ENCODE assay signal across 9 mouse cellular contexts in the genomic region with DNA sequence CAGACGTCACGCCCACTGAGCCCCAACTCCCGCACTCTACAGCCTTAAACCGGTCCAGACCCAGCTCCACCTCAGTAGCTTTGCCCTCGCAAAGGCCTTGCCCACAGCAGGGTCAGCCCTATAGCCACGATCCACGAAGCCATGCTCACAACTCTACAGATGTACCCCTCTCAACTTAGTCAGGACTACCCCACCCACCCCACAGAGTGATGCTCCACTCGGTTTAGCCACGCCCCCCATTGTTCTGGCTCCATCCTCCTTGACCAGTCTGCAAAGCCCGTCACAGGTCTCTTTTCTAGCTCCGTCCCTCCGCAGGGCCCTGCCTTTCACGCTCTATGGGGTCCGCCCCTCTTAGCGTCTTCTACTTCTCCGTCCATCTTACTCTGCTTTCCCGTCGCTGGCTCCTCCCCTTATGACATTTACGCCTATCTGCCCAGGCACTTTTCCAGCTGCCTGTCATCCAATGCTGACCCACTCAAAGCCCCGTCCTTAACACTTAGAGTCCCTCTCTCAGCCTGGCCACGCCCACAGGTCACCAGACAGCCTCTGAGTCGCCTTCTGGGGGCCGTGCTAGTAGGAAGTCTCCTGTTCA. TPM values are rescaled to one million over a fixed set of nuclear protein-coding genes. Genes with fewer than 3 reads are reported as not detected.
A peak's percentile ranks its signal among the peaks of the same experiment; 100 is the strongest.
DNase-seq lines count a peak whose midpoint lies in the region; ATAC-seq and TF ChIP-seq lines count a peak whose summit lies in the region.
"Had no signal": no experiment of that assay in that cellular context is flagged by ENCODE, and none has a peak within 500 bp of the region (broad histone marks: within the 10 kb centered on the region; RNA-seq: fewer than 3 reads in every experiment).

No protein-coding gene starts in this region.

- peak overlapping the region; percentile 63 for H3K4me2 ChIP-seq in heart, embryonic 13.5 days
- peak overlapping the region; percentile 63 for H3K4me2 ChIP-seq in hindbrain, embryonic 13.5 days
- peak overlapping the region; percentile 62 for H3K4me2 ChIP-seq in midbrain, embryonic 13.5 days (replicated peaks)

- WGBS in heart, embryonic 13.5 days = 4% methylated on average over 23 of the region's 23 CpGs
- WGBS in heart, adult 2 months = 34% methylated on average over 23 of the region's 23 CpGs
- WGBS in hindbrain, embryonic 13.5 days = 2% methylated on average over 23 of the region's 23 CpGs
- WGBS in midbrain, embryonic 13.5 days = under 1% methylated on average over 23 of the region's 23 CpGs

- H3K27ac ChIP-seq in heart, embryonic 13.5 days (replicated peaks) = no peak overlapping the region
- H3K27ac ChIP-seq in heart, adult 2 months = no peak overlapping the region
- no peak overlapping the region for H3K27ac ChIP-seq in hindbrain, embryonic 13.5 days
- no peak overlapping the region for H3K27ac ChIP-seq in midbrain, embryonic 13.5 days

- peaks cover 22% of the 10 kb centered on the region for H3K4me1 ChIP-seq in heart, embryonic 13.5 days
- H3K4me1 ChIP-seq in heart, adult 2 months (ENCODE audit: control insufficient read depth, insufficient read depth, low read length) = no peaks in the 10 kb centered on the region
- H3K4me1 ChIP-seq in hindbrain, embryonic 13.5 days (replicated peaks) = peaks cover 34% of the 10 kb centered on the region
- peaks cover 20% of the 10 kb centered on the region for H3K4me1 ChIP-seq in midbrain, embryonic 13.5 days (replicated peaks)

- no peaks in the 10 kb centered on the region; the same call in 1 of the 2 replicates for H3K36me3 ChIP-seq in heart, embryonic 13.5 days
- H3K36me3 ChIP-seq in heart, adult 2 months (ENCODE audit: control insufficient read depth, insufficient read depth, low read length) = no peaks in the 10 kb centered on the region
- H3K36me3 ChIP-seq in hindbrain, embryonic 13.5 days = no peaks in the 10 kb centered on the region
- H3K36me3 ChIP-seq in midbrain, embryonic 13.5 days = no peaks in the 10 kb centered on the region

- no peaks in the 10 kb centered on the region for H3K9me3 ChIP-seq in heart, embryonic 13.5 days
- H3K9me3 ChIP-seq in hindbrain, embryonic 13.5 days = no peaks in the 10 kb centered on the region
- no peaks in the 10 kb centered on the region for H3K9me3 ChIP-seq in midbrain, embryonic 13.5 days

- no peak for TF ChIP-seq EP300 in heart, adult 2 months (IDR thresholded peaks at IDR 0.05; ENCODE audit: insufficient read depth, low read depth, low read length)

- peaks cover 100% of the 10 kb centered on the region for H3K27me3 ChIP-seq in heart, embryonic 13.5 days (replicated peaks)
- H3K27me3 ChIP-seq in heart, adult 2 months (ENCODE audit: control insufficient read depth, insufficient read depth, low read length) = peaks cover 1% of the 10 kb centered on the region
- peaks cover 100% of the 10 kb centered on the region for H3K27me3 ChIP-seq in hindbrain, embryonic 13.5 days
- H3K27me3 ChIP-seq in midbrain, embryonic 13.5 days = peaks cover 100% of the 10 kb centered on the region

- H3K79me2 ChIP-seq in heart, adult 2 months (replicated peaks; ENCODE audit: control insufficient read depth, insufficient read depth, low read length) = no peaks in the 10 kb centered on the region

- TF ChIP-seq POLR2A in heart, adult 2 months (IDR thresholded peaks at IDR 0.05; ENCODE audit: insufficient read depth, low read depth, low read length) = no peak

- intact Hi-C loops in heart, adult 2 months (cut with DNase I) = no loop called here

- H3K4me3 ChIP-seq in heart, embryonic 13.5 days = peak overlapping the region; percentile 38
- no peak overlapping the region for H3K4me3 ChIP-seq in heart, adult 2 months
- peak overlapping the region; percentile 43 for H3K4me3 ChIP-seq in hindbrain, embryonic 13.5 days
- H3K4me3 ChIP-seq in midbrain, embryonic 13.5 days (replicated peaks) = peak overlapping the region; percentile 41

- no peak overlapping the region for H3K9ac ChIP-seq in heart, embryonic 13.5 days
- H3K9ac ChIP-seq in heart, adult 2 months (ENCODE audit: low read depth, low read length) = no peak overlapping the region
- peak overlapping the region; percentile 63 for H3K9ac ChIP-seq in hindbrain, embryonic 13.5 days
- H3K9ac ChIP-seq in midbrain, embryonic 13.5 days (replicated peaks) = peak overlapping the region; percentile 54; the same call in 1 of the 2 replicates

- DNase-seq in heart, adult 2 months = no peak
- DNase-seq in embryo, embryonic 10.5 days (ENCODE audit: low spot score) = peak; percentile 65
- DNase-seq in thymus, postnatal 10 days (ENCODE audit: low spot score in 2 of 2) = no peak
- DNase-seq in gastrocnemius, adult 8-10 months (ENCODE audit: low spot score in 2 of 2) = no peak

- no peak for TF ChIP-seq CTCF in heart, adult 2 months (IDR thresholded peaks at IDR 0.05)

- peak; percentile 15; the same call in 1 of the 2 replicates for ATAC-seq in heart, embryonic 13.5 days (ENCODE audit: extremely low read depth, insufficient number of reproducible peaks, low FRiP score, low TSS enrichment)
- ATAC-seq in hindbrain, embryonic 13.5 days (ENCODE audit: low FRiP score) = peak; percentile 70
- ATAC-seq in midbrain, embryonic 13.5 days = peak; percentile 67
- ATAC-seq in erythroblast, adult 5-6 weeks (replicated peaks; ENCODE audit: low FRiP score, poor library complexity, severe bottlenecking) = no peak

RNA-seq across cellular contexts. Expression of gene Insl3, which starts 2.8 kb away (rescaled TPM):
- 1.5 and 2.1 TPM in 2 replicates for polyA plus RNA-seq in heart, embryonic 13.5 days (2015; fragmentation: Nextera tagmentation; extraction: Ambion mirVana)
- total RNA-seq in heart, adult 2 months (2021) = 1 to 10 TPM; 4.0 to 4.1 TPM
- 16.3 and 19.3 TPM in 2 replicates for polyA plus RNA-seq in heart, adult 2 months (2012; rRNA removed)
- polyA plus RNA-seq in hindbrain, embryonic 13.5 days (2015; fragmentation: Nextera tagmentation; extraction: Ambion mirVana) = 0.31 and 0.79 TPM in 2 replicates
- 0.70 and 0.79 TPM in 2 replicates for polyA plus RNA-seq in midbrain, embryonic 13.5 days (2015; fragmentation: Nextera tagmentation; extraction: Ambion mirVana)
- 8.5 TPM in 1 of 2 replicates, not detected in the other for total RNA-seq in erythroblast, adult 5-6 weeks (2015; ENCODE audit: low replicate concordance)
- total RNA-seq in erythroblast, adult 5-6 weeks (2017; ENCODE audit: low replicate concordance) = not detected in 2 replicates
- total RNA-seq in gastrocnemius, adult 8-10 months (2022) = under 1 TPM in 1 of 4 experiments, not detected in 3; 0.54 TPM

RNA-seq across cellular contexts. Expression of gene Jak3, which starts 10.1 kb away (rescaled TPM):
- 7.6 and 7.7 TPM in 2 replicates for polyA plus RNA-seq in heart, embryonic 13.5 days (2015; fragmentation: Nextera tagmentation; extraction: Ambion mirVana)
- 1 to 10 TPM; 8.1 to 8.6 TPM for total RNA-seq in heart, adult 2 months (2021)
- polyA plus RNA-seq in heart, adult 2 months (2012; rRNA removed) = 23.3 and 24.0 TPM in 2 replicates
- polyA plus RNA-seq in hindbrain, embryonic 13.5 days (2015; fragmentation: Nextera tagmentation; extraction: Ambion mirVana) = 3.5 TPM in 2 replicates
- polyA plus RNA-seq in midbrain, embryonic 13.5 days (2015; fragmentation: Nextera tagmentation; extraction: Ambion mirVana) = 2.5 and 2.7 TPM in 2 replicates
- 1.2 and 1.9 TPM in 2 replicates for total RNA-seq in erythroblast, adult 5-6 weeks (2015; ENCODE audit: low replicate concordance)
- 0.43 and 1.4 TPM in 2 replicates for total RNA-seq in erythroblast, adult 5-6 weeks (2017; ENCODE audit: low replicate concordance)
- total RNA-seq in gastrocnemius, adult 8-10 months (2022) = 1 to 10 TPM; 1.4 to 2.0 (median 1.6) TPM

RNA-seq across cellular contexts. Expression of gene Unc13a, which starts 14.7 kb away (rescaled TPM):
- 0.39 and 0.40 TPM in 2 replicates for polyA plus RNA-seq in heart, embryonic 13.5 days (2015; fragmentation: Nextera tagmentation; extraction: Ambion mirVana)
- under 1 TPM; 0.61 to 0.86 TPM for total RNA-seq in heart, adult 2 months (2021)
- 1.4 and 1.8 TPM in 2 replicates for polyA plus RNA-seq in heart, adult 2 months (2012; rRNA removed)
- polyA plus RNA-seq in hindbrain, embryonic 13.5 days (2015; fragmentation: Nextera tagmentation; extraction: Ambion mirVana) = 18.0 and 18.9 TPM in 2 replicates
- polyA plus RNA-seq in midbrain, embryonic 13.5 days (2015; fragmentation: Nextera tagmentation; extraction: Ambion mirVana) = 17.1 and 18.5 TPM in 2 replicates
- total RNA-seq in erythroblast, adult 5-6 weeks (2015; ENCODE audit: low replicate concordance) = not detected in 2 replicates
- total RNA-seq in erythroblast, adult 5-6 weeks (2017; ENCODE audit: low replicate concordance) = 0.17 and 2.4 TPM in 2 replicates
- under 1 TPM in 3 of 4 experiments, not detected in 1; 0.10 to 0.21 (median 0.20) TPM for total RNA-seq in gastrocnemius, adult 8-10 months (2022)

RNA-seq across cellular contexts. Expression of gene B3gnt3, which starts 15.3 kb away (rescaled TPM):
- 2.8 and 3.3 TPM in 2 replicates for polyA plus RNA-seq in heart, embryonic 13.5 days (2015; fragmentation: Nextera tagmentation; extraction: Ambion mirVana)
- 1 to 10 TPM; 6.1 to 6.4 TPM for total RNA-seq in heart, adult 2 months (2021)
- polyA plus RNA-seq in heart, adult 2 months (2012; rRNA removed) = 5.4 and 8.6 TPM in 2 replicates
- polyA plus RNA-seq in hindbrain, embryonic 13.5 days (2015; fragmentation: Nextera tagmentation; extraction: Ambion mirVana) = 0.32 and 0.34 TPM in 2 replicates
- polyA plus RNA-seq in midbrain, embryonic 13.5 days (2015; fragmentation: Nextera tagmentation; extraction: Ambion mirVana) = 0.28 and 0.31 TPM in 2 replicates
- total RNA-seq in erythroblast, adult 5-6 weeks (2015; ENCODE audit: low replicate concordance) = 6.1 and 16.5 TPM in 2 replicates
- total RNA-seq in erythroblast, adult 5-6 weeks (2017; ENCODE audit: low replicate concordance) = 11.2 and 12.9 TPM in 2 replicates
- 1 to 10 TPM; 1.3 to 1.8 (median 1.5) TPM for total RNA-seq in gastrocnemius, adult 8-10 months (2022)
- polyA plus RNA-seq: G1E had no signal

RNA-seq across cellular contexts. Expression of gene Fcho1, which starts 39.3 kb away (rescaled TPM):
- 1.7 and 2.3 TPM in 2 replicates for polyA plus RNA-seq in heart, embryonic 13.5 days (2015; fragmentation: Nextera tagmentation; extraction: Ambion mirVana)
- total RNA-seq in heart, adult 2 months (2021) = under 1 TPM; 0.23 to 0.64 TPM
- 2.7 and 4.5 TPM in 2 replicates for polyA plus RNA-seq in heart, adult 2 months (2012; rRNA removed)
- 62.2 and 68.2 TPM in 2 replicates for polyA plus RNA-seq in hindbrain, embryonic 13.5 days (2015; fragmentation: Nextera tagmentation; extraction: Ambion mirVana)
- polyA plus RNA-seq in midbrain, embryonic 13.5 days (2015; fragmentation: Nextera tagmentation; extraction: Ambion mirVana) = 63.9 and 65.5 TPM in 2 replicates
- total RNA-seq in erythroblast, adult 5-6 weeks (2015; ENCODE audit: low replicate concordance) = 20.2 and 26.5 TPM in 2 replicates
- 44.8 and 52.8 TPM in 2 replicates for total RNA-seq in erythroblast, adult 5-6 weeks (2017; ENCODE audit: low replicate concordance)
- total RNA-seq in gastrocnemius, adult 8-10 months (2022) = under 1 TPM in 2 of 4 experiments, not detected in 2; 0.08 to 0.65 TPM

Comparison
In these comparisons a context has a peak if more than half of its experiments do, and no peak if none do; other contexts are left out.
1. H3K9ac ChIP-seq: peak in hindbrain, embryonic 13.5 days (single experiment) and midbrain, embryonic 13.5 days (single experiment); none in heart, embryonic 13.5 days (single experiment) and heart, adult 2 months (single experiment).
2. Peak in every context shown above with its lines, with median percentiles within 50 percentile points of each other: H3K4me2 ChIP-seq.